Mouse (Mus musculus) liver, embryonic 15.5 days (tissue): ENCODE data around the gene Abcf2. TPM values are rescaled to one million over a fixed set of nuclear protein-coding genes. Genes with fewer than 3 reads are reported as not detected.

Experiments
- ATAC-seq: fragments of 200-750 bp; cut with Nextera tagmentation; 2 replicates; pipeline ENCODE4 v1.8.0; 2017; ENCODE audit warnings: moderate number of reproducible peaks, mild to moderate bottlenecking, moderate library complexity; ENCODE audit not compliant: insufficient read depth
- H3K27ac ChIP-seq: fragments of 300-500 bp; sonication (generic); replicated peaks from 2 replicates; pipeline ENCODE4 v1.5.1; 2015; ENCODE audit warnings: mild to moderate bottlenecking, inconsistent platforms
- H3K27me3 ChIP-seq: fragments of 300-500 bp; sonication (generic); 2 replicates; pipeline ENCODE4 v1.6.1; 2015; ENCODE audit warnings: mild to moderate bottlenecking, inconsistent platforms
- H3K36me3 ChIP-seq: fragments of 300-500 bp; sonication (generic); replicated peaks from 2 replicates; pipeline ENCODE4 v1.6.1; 2015; ENCODE audit warnings: moderate library complexity, mild to moderate bottlenecking, inconsistent platforms
- H3K4me1 ChIP-seq: fragments of 300-500 bp; sonication (generic); replicated peaks from 2 replicates; pipeline ENCODE4 v1.6.1; 2015; ENCODE audit warnings: inconsistent platforms
- H3K4me2 ChIP-seq: fragments of 300-500 bp; sonication (generic); 2 replicates; pipeline ENCODE4 v1.6.1; 2015; ENCODE audit warnings: moderate library complexity, mild to moderate bottlenecking, inconsistent platforms
- H3K4me3 ChIP-seq: fragments of 300-500 bp; sonication (generic); replicated peaks from 2 replicates; pipeline ENCODE4 v1.5.1; 2015; ENCODE audit warnings: mild to moderate bottlenecking, inconsistent platforms
- H3K9ac ChIP-seq: fragments of 300-500 bp; sonication (generic); 2 replicates; pipeline ENCODE4 v1.6.1; 2015; ENCODE audit warnings: moderate library complexity, mild to moderate bottlenecking, inconsistent platforms
- H3K9me3 ChIP-seq: fragments of 300-500 bp; sonication (generic); replicated peaks from 2 replicates; pipeline ENCODE4 v1.6.1; 2016; ENCODE audit warnings: inconsistent platforms
- WGBS: fragments of 180-500 bp; shearing (Covaris S2); methylation state at CpG from one replicate; pipeline ENCODE4 v1.1.7; 2015; ENCODE audit warnings: mixed read lengths; ENCODE audit not compliant: insufficient replicate concordance; 5-methylcytosine and 5-hydroxymethylcytosine counted together
- polyA plus RNA-seq: library from polyadenylated mRNA; unstranded; fragments of >200 nt; fragmentation: Nextera tagmentation; extraction: Ambion mirVana; gene quantifications from 2 replicates; pipeline ENCODE4 v1.2.1, GENCODE M21; 2015

Abcf2 gene
- polyA plus RNA-seq, 1 experiment from 2014 or later, result 43.2 TPM

DNA sequence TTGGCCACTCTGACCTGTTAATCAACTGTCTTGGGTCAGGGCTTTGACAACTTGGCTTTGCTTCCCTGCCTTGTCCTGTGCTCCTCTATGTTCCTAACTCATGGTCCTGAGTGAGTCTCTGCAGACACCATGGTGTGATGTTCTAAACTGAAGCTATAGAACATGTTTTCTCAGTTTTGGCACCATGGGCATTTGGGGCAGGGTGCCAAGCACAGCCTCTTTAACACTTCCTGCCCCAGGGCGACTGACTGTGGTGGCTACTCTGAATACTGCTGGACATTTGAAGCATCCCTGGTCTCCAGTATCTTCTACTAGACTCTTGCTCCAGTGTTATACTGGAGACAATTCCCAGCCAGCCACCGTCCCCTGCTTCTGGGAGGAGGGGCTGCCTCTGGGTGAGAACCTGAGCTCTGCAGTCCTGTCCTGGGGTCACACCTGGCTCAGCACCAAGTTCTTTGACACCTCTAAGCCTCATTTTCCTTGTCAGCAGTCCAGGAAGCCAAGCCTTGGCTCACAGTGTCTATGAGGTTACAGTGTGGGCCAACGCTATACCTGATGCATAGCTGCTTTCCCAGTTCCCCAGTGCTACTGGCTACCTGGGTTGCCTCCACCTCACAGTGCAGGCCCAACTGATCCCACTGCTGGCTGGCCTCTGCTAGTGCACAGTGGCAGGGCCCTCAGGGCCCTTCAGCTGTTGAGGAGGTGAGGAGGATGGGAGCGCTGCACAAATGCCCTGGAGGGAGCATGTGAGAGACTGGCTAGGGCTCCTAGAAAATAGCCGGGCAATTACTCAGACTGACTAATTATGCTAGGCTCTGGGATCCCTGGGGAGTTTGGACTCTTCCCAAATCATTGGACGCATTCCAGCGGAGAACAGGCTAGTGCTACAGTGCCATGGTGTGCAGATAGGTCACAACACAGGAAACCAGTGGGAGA, 34.4 kb upstream of the Abcf2 start:
- Histone ChIP-seq H3K9me3 (no peaks in the 10 kb centered on the region), H3K27ac (no peak overlapping the region), H3K4me1 (no peaks in the 10 kb centered on the region), H3K27me3 (peaks cover 32% of the 10 kb centered on the region), H3K36me3 (no peaks in the 10 kb centered on the region), H3K9ac (no peak overlapping the region), H3K4me2 (no peak overlapping the region), H3K4me3 (no peak overlapping the region)
- WGBS, result 58% methylated on average over 7 of the region's 7 CpGs
- ATAC-seq, result no peak

DNA sequence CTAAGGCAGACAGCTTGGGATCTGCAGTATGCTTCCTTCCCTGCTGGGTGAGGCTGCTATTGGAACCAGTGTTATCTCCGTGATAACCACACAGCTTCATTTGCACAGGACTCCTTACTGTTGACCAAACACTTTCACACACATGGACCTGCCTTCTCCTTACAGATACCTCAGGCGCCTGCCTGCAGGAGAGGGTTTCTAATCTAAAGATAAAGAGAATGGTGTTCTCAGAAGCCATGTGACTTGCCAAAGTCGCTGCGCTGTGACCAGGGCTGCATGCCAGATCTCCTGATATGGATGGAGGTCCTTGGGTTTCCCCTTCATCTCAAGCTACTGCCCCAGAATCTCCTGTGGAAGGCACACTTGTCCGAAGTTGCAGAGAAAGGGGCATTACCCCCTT, 32.1 kb upstream of the Abcf2 start:
- 13% methylated on average over 5 of the region's 5 CpGs for WGBS
- no peak overlapping the region for H3K4me3 ChIP-seq
- H3K27me3 ChIP-seq, result peaks cover 54% of the 10 kb centered on the region
- H3K36me3 ChIP-seq, result no peaks in the 10 kb centered on the region
- ATAC-seq, result no peak
- H3K9me3 ChIP-seq, result no peaks in the 10 kb centered on the region
- no peak overlapping the region for H3K4me2 ChIP-seq
- H3K4me1 ChIP-seq, result 0 out of 2 replicates have a peak, but pooled peaks cover 4% of the 10 kb centered on the region
- H3K9ac ChIP-seq, result no peak overlapping the region
- no peak overlapping the region for H3K27ac ChIP-seq

DNA sequence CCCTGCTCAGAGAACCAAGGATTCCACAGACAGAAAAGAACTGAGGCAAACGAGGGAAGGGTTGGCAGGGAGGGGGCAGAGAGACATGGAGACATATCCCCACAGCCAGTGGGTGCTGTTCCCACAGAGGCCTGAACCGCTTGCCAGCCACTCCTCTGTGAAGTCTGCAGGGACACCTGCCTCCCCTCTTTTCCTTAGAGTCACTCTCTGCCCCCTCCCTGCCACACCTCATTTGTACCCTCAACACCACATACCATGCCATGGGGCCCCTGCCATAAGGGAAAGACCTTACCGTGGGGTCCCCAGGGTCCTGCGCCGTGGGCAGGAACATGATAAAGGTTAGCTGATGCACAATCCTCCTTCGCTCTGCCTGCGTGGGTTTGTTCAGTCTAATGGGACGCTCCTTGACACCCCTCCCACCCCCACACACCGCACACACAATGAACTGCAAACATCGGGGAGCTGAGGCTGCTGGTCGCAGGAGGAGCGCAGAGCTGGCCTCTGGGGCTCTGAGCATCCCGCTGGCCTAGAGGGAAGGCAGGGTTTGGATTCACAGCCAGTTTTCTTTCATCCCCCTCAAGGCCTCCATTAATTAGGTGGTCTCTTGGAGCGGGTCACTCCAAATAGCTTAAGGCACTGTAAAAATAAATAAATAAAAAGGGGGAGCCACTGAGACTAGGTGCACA, 28.9 kb upstream of the Abcf2 start:
- ATAC-seq, result no peak
- Histone ChIP-seq H3K4me2 (no peak overlapping the region), H3K27me3 (peaks cover 87% of the 10 kb centered on the region), H3K4me1 (peaks cover 23% of the 10 kb centered on the region), H3K36me3 (no peaks in the 10 kb centered on the region), H3K4me3 (no peak overlapping the region), H3K9ac (no peak overlapping the region), H3K27ac (no peak overlapping the region), H3K9me3 (no peaks in the 10 kb centered on the region)
- 37% methylated on average over 14 of the region's 14 CpGs for WGBS

DNA sequence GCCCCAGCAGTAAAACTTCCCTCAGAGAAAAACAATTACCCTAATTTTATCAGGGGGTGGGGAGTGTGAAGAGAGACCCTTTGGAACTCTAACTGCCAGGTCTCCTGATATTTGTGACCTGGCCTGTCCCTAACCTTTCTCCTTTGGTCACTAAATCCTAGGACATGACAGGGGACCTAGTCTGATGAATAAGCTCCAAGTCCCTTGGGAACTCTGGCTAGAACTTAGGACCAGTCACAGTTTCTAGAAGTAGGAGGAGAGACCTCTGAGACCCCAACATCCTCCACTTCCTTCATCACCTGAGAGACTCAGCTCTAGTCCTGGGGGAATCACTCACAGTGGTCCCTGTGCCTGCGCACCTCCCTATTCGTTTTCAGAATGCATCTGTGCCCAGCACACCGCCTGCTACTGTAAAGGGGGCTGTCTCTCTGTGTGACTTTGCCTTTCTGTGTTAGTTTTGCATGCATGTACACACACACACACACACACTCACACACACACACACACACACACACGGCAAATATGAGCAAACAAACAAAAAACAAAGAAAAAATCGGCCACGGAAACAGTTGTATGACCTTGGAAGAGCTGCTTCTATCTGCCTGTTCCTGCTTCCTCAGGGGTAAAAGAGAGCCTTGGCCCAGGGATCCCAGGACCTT, 28.2 kb upstream of the Abcf2 start:
- Histone ChIP-seq H3K4me3 (no peak overlapping the region), H3K9ac (no peak overlapping the region), H3K4me1 (peaks cover 23% of the 10 kb centered on the region), H3K9me3 (no peaks in the 10 kb centered on the region), H3K27me3 (peaks cover 94% of the 10 kb centered on the region), H3K27ac (no peak overlapping the region), H3K36me3 (no peaks in the 10 kb centered on the region), H3K4me2 (peak overlapping the region; percentile 53)
- WGBS, result 26% methylated on average over 6 of the region's 6 CpGs
- no peak for ATAC-seq

DNA sequence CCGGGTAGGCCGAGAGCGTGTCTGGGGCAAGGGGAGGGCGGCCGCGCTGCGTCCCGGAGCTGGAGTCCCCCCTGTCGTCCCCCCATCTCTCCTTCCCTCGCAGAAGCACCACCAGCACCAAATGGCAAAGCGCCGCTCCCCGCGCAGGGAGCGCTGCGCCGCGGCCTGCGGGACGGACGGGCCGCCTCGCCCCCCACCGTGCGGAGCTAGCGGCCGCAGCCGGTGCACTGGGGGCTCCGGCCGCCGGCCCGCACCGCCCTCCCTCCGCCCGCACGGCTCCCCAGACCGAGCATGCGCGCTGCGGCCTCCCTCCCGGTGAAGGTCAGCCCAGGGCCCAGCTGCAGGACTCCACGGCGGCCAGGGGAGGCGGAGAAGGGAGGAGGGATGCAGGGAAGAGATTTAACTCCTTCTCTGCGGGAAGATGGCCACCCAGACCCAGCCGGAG, 27.4 kb upstream of the Abcf2 start:
- under 1% methylated on average over 46 of the region's 46 CpGs for WGBS
- Histone ChIP-seq H3K36me3 (no peaks in the 10 kb centered on the region), H3K9ac (no peak overlapping the region), H3K4me1 (peaks cover 23% of the 10 kb centered on the region), H3K4me2 (peak overlapping the region; percentile 53), H3K9me3 (no peaks in the 10 kb centered on the region), H3K27me3 (peaks cover 99% of the 10 kb centered on the region), H3K4me3 (peak overlapping the region; percentile 49), H3K27ac (no peak overlapping the region)
- ATAC-seq, result peak; percentile 59; the same call in 1 of the 2 replicates

DNA sequence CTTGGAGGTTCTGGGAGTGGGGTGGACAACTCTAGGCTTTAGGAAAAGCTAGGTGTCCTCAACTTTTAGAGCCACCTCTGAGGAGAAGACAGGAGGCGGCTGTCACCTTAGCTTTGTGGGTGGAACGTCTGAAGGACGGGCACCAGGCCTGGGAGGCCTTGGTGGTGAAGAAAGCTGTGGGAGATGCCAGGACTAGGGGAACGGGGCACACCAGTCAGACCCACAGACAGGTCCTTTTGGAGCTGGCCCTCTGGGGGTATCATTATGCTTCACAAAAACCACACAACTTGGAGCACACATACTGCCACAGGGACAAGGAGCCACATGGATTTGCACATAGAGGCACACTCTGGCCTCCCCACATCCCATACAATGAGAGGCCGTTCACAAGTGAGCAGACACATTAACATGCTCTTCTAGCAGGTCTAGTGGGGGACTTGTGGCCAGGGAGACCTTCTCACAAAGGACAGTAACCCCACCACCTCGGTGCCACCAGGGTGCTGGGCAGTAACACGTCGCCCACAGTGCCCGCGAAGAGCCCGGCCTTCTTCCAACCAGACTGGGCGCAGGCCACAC, 26.9 kb upstream of the Abcf2 start:
- H3K4me1 ChIP-seq, result peaks cover 23% of the 10 kb centered on the region
- H3K9ac ChIP-seq, result no peak overlapping the region
- ATAC-seq, result no peak
- no peaks in the 10 kb centered on the region for H3K36me3 ChIP-seq
- peaks cover 99% of the 10 kb centered on the region for H3K27me3 ChIP-seq
- 24% methylated on average over 12 of the region's 12 CpGs for WGBS
- H3K4me2 ChIP-seq, result peak overlapping the region; percentile 53
- H3K4me3 ChIP-seq, result peak overlapping the region; percentile 49
- no peak overlapping the region for H3K27ac ChIP-seq
- H3K9me3 ChIP-seq, result no peaks in the 10 kb centered on the region

DNA sequence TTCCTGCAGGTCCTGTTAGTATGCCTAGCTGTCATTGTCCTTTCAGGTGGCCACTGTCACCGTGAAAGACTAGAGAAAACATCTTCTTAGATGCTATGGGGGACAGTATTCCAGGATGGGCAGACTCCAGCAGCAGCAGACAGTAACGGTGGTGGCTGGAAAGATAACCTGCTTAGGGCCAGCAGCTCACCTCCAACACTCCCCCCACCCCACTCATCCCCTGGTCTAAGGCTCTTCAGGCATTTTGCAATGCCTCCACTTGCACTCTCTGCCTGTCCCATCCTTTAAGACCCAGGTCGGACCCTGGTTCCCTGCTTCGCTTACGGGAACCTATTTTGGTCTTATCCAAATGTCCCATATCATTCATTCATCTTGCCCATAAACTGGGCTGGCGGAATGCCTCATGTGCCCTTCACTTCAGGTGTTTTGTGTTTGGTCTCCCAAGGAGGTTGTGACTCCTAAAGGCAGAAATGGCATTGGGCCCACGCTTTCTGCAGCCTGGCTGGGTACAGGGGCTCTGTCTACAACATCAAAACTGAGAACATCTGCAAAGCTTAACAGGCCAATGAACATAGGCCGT, 26.3 kb upstream of the Abcf2 start:
- Histone ChIP-seq H3K27ac (no peak overlapping the region), H3K4me1 (peaks cover 24% of the 10 kb centered on the region), H3K9me3 (no peaks in the 10 kb centered on the region), H3K4me2 (peak overlapping the region; percentile 68), H3K9ac (no peak overlapping the region), H3K27me3 (peaks cover 100% of the 10 kb centered on the region), H3K4me3 (no peak overlapping the region), H3K36me3 (no peaks in the 10 kb centered on the region)
- no peak for ATAC-seq
- 60% methylated on average over 8 of the region's 8 CpGs for WGBS

DNA sequence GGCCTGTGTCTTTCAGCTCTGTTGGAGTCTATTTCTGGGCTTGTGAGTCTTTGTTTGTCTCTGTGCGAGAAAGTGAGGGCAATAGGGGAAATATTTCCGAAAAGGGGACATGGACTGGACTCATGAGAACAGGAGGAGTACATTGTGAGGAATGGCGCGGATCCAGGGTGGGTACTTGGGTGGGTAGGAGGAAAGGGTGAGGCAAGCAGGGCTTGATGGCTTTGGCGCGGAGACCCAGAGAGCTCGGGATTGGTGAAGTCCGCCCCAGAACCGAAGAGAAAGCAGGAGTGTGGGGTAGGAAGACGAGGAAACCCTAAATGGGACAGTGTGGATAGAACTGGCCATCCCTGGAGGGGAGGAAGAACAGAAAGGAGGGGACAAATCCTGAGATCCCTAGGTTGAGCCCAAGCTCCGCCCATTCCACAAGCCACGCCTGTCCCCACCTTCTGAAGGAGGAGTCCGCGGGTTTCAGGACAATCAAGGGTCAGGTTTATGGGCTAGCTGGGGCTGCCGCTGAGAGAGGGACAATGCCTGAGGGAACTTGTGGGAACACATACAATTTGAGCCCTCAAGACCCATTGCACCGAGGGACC, 25.6 kb upstream of the Abcf2 start:
- no peaks in the 10 kb centered on the region for H3K9me3 ChIP-seq
- peaks cover 100% of the 10 kb centered on the region for H3K27me3 ChIP-seq
- H3K9ac ChIP-seq, result no peak overlapping the region
- H3K27ac ChIP-seq, result peak overlapping the region; percentile 45
- peaks cover 29% of the 10 kb centered on the region for H3K4me1 ChIP-seq
- H3K36me3 ChIP-seq, result no peaks in the 10 kb centered on the region
- WGBS, result 3% methylated on average over 16 of the region's 16 CpGs
- peak; percentile 35; the same call in 1 of the 2 replicates for ATAC-seq
- H3K4me2 ChIP-seq, result peak overlapping the region; percentile 68
- peak overlapping the region; percentile 44 for H3K4me3 ChIP-seq

DNA sequence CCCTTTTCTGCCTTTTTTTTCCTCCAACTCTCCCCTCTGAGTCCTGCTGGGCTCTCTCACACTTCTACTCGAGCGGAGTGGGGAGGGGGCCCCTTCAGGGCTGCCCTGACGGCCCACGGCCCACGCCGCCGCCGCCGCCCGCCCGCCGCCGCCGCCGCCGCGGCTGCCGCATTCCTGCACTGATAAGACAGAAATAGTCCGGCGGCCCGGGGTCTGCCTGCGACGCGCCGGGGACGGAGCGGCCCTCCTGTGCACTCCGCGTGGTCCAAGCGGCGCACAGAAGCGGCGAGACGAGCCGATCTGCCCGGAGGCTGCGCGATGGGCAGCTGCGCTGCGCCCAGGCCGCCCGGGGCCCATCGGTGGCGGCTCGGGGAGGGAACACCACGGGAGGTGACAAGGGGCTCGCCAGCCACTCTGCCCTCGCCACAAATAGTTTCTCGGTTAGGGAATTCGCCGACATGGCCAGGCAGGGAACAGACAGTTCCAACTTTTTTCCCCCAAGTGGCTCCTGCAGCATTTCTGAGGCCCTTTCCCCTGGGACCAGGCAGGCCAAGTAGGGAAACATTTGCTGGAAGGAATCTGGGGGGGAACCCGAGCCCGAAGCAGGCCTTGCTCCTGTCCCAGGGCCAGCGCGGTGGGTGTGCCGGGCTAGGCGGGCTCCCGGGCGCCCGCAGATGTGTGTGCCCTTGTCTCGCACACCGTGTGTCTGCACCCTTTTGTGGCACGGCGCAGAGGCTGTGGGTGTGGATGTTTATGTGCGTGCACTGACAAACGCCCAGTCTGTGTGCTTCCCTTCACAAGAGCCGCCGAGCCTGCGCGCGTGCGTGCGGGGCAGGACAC, 24.9 kb upstream of the Abcf2 start:
- Histone ChIP-seq H3K4me2 (peak overlapping the region; percentile 68), H3K9me3 (no peaks in the 10 kb centered on the region), H3K4me1 (peaks cover 30% of the 10 kb centered on the region), H3K27ac (peak overlapping the region; percentile 45), H3K36me3 (no peaks in the 10 kb centered on the region), H3K9ac (0 out of 2 replicates have a peak overlapping the region, but pooled peaks have one; percentile 15), H3K4me3 (peak overlapping the region; percentile 44), H3K27me3 (peaks cover 96% of the 10 kb centered on the region)
- peak; percentile 20; the same call in 1 of the 2 replicates for ATAC-seq
- WGBS, result under 1% methylated on average over 73 of the region's 73 CpGs
